Mouse (Mus musculus) intestine, embryonic 16.5 days (tissue): ENCODE measurements at regions not wholly inside any gene's neighbourhood (a gene's known extent, or its start where the extent isn't known, plus 50 kb on each side); places are given as distances from the start of the nearest gene placed in this dataset.

Experiments used
- ATAC-seq: fragments of 200-750 bp; cut with Nextera tagmentation; 2 replicates; pipeline ENCODE4 v1.8.0; 2017; ENCODE audit warnings: moderate TSS enrichment, moderate library complexity
- H3K27ac ChIP-seq: fragments of 300-500 bp; sonication (generic); 2 replicates; pipeline ENCODE4 v1.5.1; 2014; ENCODE audit warnings: mild to moderate bottlenecking, low read length
- H3K27me3 ChIP-seq: fragments of 300-500 bp; sonication (generic); replicated peaks from 2 replicates; pipeline ENCODE4 v1.6.1; 2014; ENCODE audit warnings: low read length, control low read depth, mixed read lengths; ENCODE audit not compliant: control insufficient read depth, insufficient read depth
- H3K36me3 ChIP-seq: fragments of 300-500 bp; sonication (generic); 2 replicates; pipeline ENCODE4 v1.6.1; 2014; ENCODE audit warnings: low read length, control low read depth; ENCODE audit not compliant: control insufficient read depth, insufficient read depth
- H3K4me1 ChIP-seq: fragments of 300-500 bp; sonication (generic); 2 replicates; pipeline ENCODE4 v1.6.1; 2014; ENCODE audit warnings: low read length, control low read depth, mixed read lengths; ENCODE audit not compliant: control insufficient read depth, insufficient read depth
- H3K4me2 ChIP-seq: fragments of 300-500 bp; sonication (generic); 2 replicates; pipeline ENCODE4 v1.6.1; 2014; ENCODE audit warnings: low read depth, low read length, control low read depth
- H3K4me3 ChIP-seq: fragments of 300-500 bp; sonication (generic); 2 replicates; pipeline ENCODE4 v1.5.1; 2014; ENCODE audit warnings: mild to moderate bottlenecking, low read length
- H3K9ac ChIP-seq: fragments of 300-500 bp; sonication (generic); 2 replicates; pipeline ENCODE4 v1.6.1; 2014; ENCODE audit warnings: low read depth, low read length
- H3K9me3 ChIP-seq: fragments of 300-500 bp; sonication (generic); 2 replicates; pipeline ENCODE4 v1.6.1; 2016; ENCODE audit warnings: low read length, control low read depth; ENCODE audit not compliant: control insufficient read depth
- WGBS: fragments of 180-500 bp; shearing (Covaris S2); extraction: QIAGEN DNeasy Blood & Tissue Kit; methylation state at CpG from one replicate; pipeline ENCODE4 v1.1.7; 2014; 5-methylcytosine and 5-hydroxymethylcytosine counted together

DNA sequence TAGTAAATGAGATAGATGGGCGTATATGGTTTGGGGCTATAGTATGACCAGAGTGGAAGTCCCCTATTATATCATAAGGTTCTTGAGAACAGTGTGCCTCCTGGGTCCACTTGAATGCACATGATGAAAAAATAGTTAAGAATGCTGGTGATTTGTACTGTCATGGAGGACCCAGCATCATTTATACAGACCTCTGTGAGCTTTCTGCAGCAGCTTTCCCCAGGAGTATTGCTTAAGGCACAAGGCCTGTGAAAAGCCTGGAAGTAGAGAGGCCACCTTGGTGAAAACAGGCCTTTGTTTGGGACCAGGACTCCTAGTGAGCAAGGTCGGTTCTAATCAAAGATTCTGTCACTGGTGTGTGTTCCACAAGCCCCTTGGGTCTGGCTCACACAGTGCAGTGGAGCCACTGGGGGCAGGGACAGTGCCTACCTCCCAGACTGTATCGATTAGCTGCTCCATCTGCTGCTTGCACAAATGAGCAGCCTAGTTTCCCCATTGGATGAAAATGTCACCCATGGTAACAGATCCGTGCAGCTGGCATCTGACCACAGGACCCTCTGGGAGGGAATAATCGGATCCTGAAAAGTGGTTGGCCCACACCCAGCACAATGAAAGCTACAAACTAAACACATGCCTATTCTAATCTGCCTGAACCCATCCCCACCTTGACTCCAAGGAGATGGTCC lies 274.2 kb upstream of the Clint1 start:
- no peaks in the 10 kb centered on the region for H3K9me3 ChIP-seq
- ATAC-seq: no peak
- H3K4me3 ChIP-seq: no peak overlapping the region
- H3K36me3 ChIP-seq: no peaks in the 10 kb centered on the region
- H3K9ac ChIP-seq: no peak overlapping the region
- WGBS: 58% methylated on average over 5 of the region's 5 CpGs
- no peaks in the 10 kb centered on the region for H3K4me1 ChIP-seq
- no peak overlapping the region for H3K27ac ChIP-seq
- H3K27me3 ChIP-seq: no peaks in the 10 kb centered on the region
- no peak overlapping the region for H3K4me2 ChIP-seq

DNA sequence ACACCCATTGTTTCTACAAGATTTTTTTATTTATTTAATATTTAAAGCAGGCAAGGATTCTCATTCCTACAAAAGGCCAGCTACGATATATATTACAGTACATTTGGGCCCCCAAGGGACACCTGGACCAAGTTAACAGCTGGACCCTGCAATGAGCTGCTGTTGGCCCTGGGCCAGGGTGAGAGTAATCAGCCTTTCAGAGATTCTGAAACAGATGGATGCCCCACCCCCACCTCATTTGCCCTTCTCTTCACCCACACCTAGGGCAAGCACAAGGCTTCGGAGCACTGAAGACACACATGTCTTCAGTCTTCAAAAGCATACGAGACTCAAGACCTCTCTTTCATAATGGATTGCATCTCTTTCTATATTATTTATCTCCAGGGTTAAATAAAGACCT lies 259.5 kb upstream of the Clint1 start:
- Histone ChIP-seq H3K4me2 (no peak overlapping the region), H3K4me1 (peaks cover 8% of the 10 kb centered on the region; the same call in 1 of the 2 replicates), H3K4me3 (no peak overlapping the region), H3K9ac (no peak overlapping the region), H3K36me3 (no peaks in the 10 kb centered on the region), H3K27ac (no peak overlapping the region), H3K27me3 (no peaks in the 10 kb centered on the region), H3K9me3 (no peaks in the 10 kb centered on the region)
- no peak for ATAC-seq
- WGBS: 61% methylated on average over 3 of the region's 3 CpGs

DNA sequence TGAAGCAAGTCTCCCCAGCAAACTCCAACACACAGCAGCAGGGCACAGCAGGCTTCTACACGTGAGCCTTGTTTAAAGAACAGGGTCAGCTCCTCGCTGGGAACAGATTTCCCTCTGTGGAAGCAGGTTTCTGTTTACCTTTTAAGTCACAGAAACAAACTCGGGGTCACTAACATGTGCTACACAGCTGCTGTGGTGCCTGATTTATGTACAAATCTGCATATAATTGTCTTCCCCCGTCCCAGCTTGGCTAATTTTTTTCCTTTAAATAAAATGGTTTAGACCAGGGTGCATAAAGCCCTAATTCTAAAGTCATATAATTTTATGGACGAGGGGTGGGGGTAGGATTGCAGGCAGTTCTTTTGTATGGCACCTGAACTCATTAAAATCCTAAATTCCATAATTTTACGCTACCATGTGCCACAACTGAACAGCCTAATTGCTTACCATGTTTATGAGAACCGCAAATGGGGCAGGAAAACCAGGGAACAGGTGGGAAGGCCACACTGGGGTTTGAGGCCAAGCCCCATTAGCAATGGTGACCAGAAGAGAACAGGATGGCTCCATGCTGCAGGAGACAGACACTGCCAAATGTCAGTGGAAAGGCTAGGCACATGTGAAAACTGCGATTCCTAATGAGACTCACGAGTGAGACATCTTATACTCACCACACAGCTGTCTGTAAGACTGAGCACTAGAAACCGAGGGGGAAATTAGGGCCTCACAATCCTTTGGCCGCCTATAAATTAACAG lies 258.8 kb upstream of the Clint1 start:
- 34% methylated on average over 11 of the region's 11 CpGs for WGBS
- Histone ChIP-seq H3K4me2 (no peak overlapping the region), H3K27me3 (no peaks in the 10 kb centered on the region)

DNA sequence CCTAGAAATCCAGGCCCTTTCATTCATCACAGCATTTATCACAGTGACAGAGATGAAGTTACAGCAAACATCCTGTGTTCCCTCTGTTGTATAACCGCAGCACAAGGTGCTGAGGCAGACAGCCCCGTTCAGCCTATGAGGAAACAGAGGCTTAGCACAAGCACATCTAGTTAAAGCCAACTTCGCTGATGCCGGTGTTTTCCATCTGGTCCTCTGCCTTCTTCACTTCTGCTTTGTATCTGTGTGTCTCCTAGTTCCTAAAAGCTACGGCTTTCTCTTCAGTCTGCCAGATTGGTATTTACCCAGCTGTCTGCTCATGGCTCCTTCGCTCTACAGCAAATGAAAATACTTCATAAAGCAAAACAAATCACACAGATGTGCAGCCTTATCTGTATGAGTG lies 256.5 kb upstream of the Clint1 start:
- no peaks in the 10 kb centered on the region for H3K36me3 ChIP-seq
- WGBS: 52% methylated on average over 6 of the region's 6 CpGs
- no peaks in the 10 kb centered on the region for H3K27me3 ChIP-seq
- H3K4me3 ChIP-seq: no peak overlapping the region
- no peak for ATAC-seq
- no peak overlapping the region for H3K9ac ChIP-seq
- no peaks in the 10 kb centered on the region for H3K9me3 ChIP-seq
- H3K4me2 ChIP-seq: no peak overlapping the region
- H3K27ac ChIP-seq: no peak overlapping the region
- H3K4me1 ChIP-seq: peaks cover 8% of the 10 kb centered on the region; the same call in 1 of the 2 replicates

More for the DNA sequence above, 258.8 kb upstream of the Clint1 start:
- H3K27ac ChIP-seq: no peak overlapping the region
- H3K9ac ChIP-seq: no peak overlapping the region
- no peak overlapping the region for H3K4me3 ChIP-seq
- no peak for ATAC-seq
- peaks cover 8% of the 10 kb centered on the region; the same call in 1 of the 2 replicates for H3K4me1 ChIP-seq
- H3K36me3 ChIP-seq: no peaks in the 10 kb centered on the region
- no peaks in the 10 kb centered on the region for H3K9me3 ChIP-seq

DNA sequence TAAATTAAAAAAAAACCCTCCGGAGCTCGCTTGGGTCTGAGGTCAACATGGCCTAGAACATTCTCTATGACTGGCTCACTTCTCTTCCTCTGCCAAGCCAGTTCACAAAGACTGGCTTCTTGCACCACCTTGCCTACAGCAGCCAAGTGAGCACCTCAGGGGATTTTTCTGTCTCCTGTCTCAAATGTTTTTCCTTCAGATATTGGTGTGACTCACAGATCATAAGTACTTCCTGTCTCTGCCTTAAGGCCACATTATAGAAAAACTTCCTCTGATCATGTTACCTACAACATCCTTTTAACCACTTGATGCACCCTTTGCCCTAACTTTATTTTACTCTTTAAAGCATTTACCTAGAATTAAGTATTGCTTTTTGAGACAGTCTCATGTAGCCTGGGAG lies 230.0 kb upstream of the Clint1 start:
- Histone ChIP-seq H3K9ac (no peak overlapping the region), H3K9me3 (no peaks in the 10 kb centered on the region), H3K4me3 (no peak overlapping the region), H3K36me3 (no peaks in the 10 kb centered on the region), H3K27ac (no peak overlapping the region), H3K4me2 (no peak overlapping the region), H3K27me3 (no peaks in the 10 kb centered on the region), H3K4me1 (no peaks in the 10 kb centered on the region)
- 80% methylated on average over 2 of the region's 2 CpGs for WGBS
- ATAC-seq: no peak

DNA sequence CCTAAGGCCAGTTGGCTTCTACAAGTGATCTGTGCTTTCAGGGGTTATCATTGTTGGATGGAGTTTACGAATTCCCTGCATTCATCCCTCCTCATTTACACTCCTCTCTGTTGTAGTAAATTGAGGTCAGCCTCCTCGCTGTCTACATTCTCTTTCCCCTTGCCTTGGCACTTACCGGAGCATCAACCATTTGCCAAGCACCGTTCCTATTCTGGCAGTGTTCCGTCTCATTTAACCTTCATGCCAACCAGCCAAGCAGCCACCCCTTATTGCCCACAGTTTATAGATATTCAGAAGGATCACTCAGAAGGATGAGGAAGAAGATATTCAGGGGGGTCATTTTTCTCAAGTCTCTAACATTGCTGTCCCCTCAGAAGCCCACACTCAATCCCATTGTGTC lies 229.2 kb upstream of the Clint1 start:
- Histone ChIP-seq H3K36me3 (no peaks in the 10 kb centered on the region), H3K4me1 (no peaks in the 10 kb centered on the region), H3K4me2 (no peak overlapping the region), H3K27ac (no peak overlapping the region), H3K9me3 (no peaks in the 10 kb centered on the region), H3K4me3 (no peak overlapping the region), H3K9ac (no peak overlapping the region), H3K27me3 (no peaks in the 10 kb centered on the region)
- 88% methylated on average over 5 of the region's 5 CpGs for WGBS
- ATAC-seq: no peak

DNA sequence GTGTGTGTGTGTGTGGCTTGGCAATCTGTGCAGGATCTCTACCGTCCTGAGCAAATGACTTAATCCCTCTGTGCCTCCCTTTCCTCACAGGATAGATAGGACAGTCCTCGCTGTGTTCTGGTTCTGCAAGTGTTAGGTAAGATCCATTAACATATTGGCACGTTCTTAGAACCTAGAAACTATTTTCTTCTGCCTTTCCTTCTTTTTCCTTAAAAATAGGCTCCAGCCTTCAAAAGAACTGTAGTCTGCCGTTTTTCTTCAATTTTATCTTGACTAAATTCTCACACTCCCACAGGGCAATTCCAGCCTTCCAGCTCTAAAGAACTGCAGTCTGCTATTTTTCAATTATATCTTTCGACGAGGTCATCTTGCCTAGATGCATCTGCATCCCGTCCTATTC lies 227.6 kb upstream of the Clint1 start:
- ATAC-seq: no peak
- Histone ChIP-seq H3K9ac (no peak overlapping the region), H3K27me3 (no peaks in the 10 kb centered on the region), H3K9me3 (no peaks in the 10 kb centered on the region), H3K4me2 (no peak overlapping the region), H3K4me3 (no peak overlapping the region), H3K27ac (no peak overlapping the region), H3K4me1 (no peaks in the 10 kb centered on the region), H3K36me3 (no peaks in the 10 kb centered on the region)
- WGBS: 65% methylated on average over 7 of the region's 7 CpGs

DNA sequence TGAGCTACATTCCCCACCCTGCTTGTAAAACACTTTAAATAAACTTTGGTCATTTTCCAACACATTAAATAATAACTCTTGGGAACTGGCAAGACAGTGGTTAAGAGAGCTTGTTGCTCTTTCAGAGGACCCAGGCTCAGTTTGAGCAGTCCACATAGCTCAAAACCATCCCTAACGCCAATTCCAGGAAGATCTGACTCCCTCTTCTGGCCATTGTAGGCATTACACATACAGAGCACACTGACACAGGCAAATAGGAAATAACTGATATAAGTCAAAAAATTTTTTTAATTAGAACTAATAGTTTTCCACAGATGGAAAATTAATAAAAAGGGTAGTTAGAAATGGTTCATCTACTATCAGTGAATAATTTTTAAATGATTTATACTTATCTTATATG lies 222.6 kb upstream of the Clint1 start:
- WGBS: 27% methylated on average over 1 of the region's 1 CpGs
- Histone ChIP-seq H3K27me3 (no peaks in the 10 kb centered on the region), H3K4me2 (no peak overlapping the region), H3K27ac (no peak overlapping the region), H3K9ac (no peak overlapping the region), H3K4me1 (no peaks in the 10 kb centered on the region), H3K36me3 (no peaks in the 10 kb centered on the region), H3K4me3 (no peak overlapping the region), H3K9me3 (no peaks in the 10 kb centered on the region)
- no peak for ATAC-seq

DNA sequence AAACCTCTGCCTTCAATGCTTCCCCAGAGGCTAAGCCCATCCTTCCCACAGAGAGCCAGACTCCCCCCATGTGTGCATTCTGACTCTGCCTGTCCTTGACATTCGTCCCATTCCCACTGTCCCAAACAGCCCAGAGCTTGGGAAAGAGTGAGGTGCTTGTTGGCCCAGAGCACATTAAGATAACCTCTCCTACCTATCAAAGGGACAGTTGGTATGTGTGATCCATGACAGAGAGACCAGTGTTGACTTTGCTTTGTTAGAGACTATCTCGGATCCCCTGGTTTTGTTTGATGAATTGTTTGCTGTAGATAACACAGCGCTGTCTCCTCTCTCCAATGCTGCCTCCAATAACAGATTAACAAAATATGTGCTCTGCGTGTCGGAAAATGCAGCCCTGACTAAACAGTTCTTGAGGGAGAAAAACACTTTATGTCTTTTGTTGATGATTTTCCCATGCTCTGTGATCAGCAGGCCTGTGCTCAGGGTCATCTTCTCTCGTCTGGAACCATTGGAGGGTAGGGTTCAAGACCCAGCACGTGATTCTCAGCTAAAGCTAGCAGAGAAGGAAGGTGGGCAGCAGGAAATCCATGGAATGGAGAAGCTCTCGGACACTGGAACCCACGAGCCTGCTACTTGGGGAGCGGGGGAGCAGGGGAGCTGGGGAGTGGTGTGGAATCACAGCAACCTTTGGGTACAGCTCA lies 217.2 kb upstream of the Clint1 start:
- no peak for ATAC-seq
- H3K9me3 ChIP-seq: no peaks in the 10 kb centered on the region
- no peaks in the 10 kb centered on the region for H3K36me3 ChIP-seq
- no peak overlapping the region for H3K9ac ChIP-seq
- H3K4me1 ChIP-seq: no peaks in the 10 kb centered on the region
- no peak overlapping the region for H3K27ac ChIP-seq
- no peaks in the 10 kb centered on the region for H3K27me3 ChIP-seq
- H3K4me3 ChIP-seq: no peak overlapping the region
- no peak overlapping the region for H3K4me2 ChIP-seq
- 58% methylated on average over 10 of the region's 10 CpGs for WGBS
